Mouse (Mus musculus) fat pad, adult 2 months (tissue): ENCODE measurements around the gene Slco2a1.
"Not testable (repeated sequence)": the region's sequence is repeated elsewhere in the genome, so short reads cannot be mapped to it uniquely, and the experiment has no call there.

ENCODE experiments used
- DNase-seq: peaks from one replicate; pipeline ENCODE4 v3.0.0-alpha.2; 2011; ENCODE audit warnings: low read depth, low spot score; ENCODE audit errors: extremely low read depth

Gene Slco2a1

DNA sequence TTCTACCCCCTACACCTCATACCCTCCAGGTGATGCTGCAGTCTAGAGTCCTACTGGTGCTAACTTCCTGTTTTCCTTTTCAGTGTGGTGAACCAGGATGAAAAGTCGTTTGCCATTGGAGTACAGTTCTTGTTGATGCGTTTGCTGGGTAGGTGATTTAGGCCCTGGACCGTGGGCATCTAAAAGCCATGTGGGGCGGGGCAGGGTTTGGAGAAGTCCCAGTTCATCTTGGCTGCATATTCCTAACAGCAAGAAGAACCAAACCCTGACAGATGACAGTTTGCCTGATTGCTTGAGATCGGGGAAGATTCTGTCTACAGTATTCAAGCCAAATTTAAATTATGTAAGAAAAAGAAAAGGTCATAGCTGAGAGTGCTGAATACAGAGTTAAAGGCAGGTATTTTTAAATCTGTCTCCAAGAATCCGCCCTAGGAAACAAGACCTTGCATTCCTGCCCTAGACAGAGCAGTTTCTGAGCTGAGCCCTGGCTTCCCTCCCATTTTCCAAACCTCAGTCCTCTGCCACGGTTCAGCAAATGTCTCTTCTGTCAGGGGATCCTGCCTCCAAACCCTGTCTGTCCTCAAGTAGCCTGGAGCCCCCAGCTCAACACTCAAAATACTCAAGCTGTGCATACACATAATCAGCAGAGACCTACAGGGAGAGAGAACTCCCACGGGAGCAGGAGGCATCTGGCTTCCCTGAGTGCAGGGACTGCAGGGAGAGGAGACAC is 93.9 kb downstream of the Slco2a1 start:
- no peak for DNase-seq

DNA sequence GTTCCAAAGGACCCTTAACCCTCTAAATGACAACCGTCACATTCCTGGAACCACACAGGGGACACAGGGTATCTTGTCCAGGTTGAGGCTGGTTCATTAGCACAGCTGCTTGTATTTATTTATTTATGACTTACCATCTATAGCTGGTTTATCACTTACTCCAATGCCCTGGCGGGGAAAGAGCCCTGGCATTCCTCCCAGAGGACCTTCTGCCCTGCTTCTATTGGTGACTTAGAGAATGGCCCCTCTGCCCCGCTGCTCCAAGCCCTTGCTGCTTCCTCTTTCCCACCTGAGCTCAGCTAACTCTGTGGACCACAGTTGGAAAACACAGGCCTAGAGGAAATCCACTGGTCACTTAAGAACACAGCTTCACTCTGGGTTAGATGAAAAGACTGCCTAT is 94.9 kb downstream of the Slco2a1 start:
- DNase-seq = no peak

DNA sequence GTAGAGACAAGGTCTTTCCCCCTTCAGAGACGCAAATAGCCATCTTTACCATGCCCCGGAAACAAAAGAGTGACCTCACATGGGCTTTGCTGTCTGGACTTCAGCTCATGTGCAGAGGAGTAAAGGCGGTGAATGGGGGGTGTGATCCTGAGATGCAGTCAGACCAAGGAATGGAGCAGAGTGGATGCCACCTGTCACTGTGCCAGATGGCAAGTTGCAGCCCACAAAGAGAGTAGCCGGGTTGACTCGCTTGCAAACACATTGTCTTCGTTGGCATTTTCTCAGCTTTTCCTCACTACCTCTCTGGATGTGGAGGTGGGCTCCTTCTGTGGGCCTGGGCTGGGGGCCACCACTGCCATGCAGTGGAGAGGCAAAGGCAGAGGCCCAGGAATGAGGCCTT is 98.2 kb downstream of the Slco2a1 start:
- no peak for DNase-seq

DNA sequence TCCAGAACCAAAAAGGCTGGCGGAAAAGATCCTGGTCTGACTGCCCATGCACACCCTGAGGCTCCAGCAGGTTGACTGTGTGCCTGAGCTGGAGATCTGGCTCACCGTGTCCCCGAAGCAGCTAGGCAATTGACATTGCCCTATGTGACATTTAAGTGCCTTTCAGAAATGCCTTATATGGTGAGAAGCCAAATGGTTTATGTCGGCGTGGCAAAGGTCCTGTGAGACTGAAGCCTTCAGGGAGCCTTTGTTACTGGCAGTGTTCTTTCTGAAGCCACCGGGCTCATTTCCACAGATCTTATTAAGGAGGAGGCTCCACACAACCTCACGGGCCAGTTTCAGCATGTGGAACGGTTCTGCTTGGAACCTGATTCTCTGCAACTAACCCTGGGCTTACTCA is 98.8 kb downstream of the Slco2a1 start:
- DNase-seq = peak; percentile 86

DNA sequence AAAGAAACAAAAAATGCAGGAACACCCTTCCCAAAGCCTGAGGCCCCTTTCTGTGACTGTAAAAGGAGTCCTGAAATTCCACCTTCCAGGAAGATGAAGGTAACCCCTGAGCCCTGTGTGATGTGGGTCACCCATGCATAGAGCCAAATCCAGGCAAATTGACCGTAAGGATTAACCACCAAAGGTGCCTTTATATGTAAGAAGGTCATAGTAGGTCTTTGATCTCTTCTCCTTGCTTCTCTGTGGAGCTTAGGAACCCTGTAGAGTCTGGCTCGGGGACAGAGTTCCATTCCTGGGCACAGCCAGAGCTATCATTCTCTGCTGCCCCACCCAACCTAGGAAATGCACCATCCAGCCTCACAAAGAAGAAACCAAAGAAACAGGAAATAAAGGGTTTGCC is 100.1 kb downstream of the Slco2a1 start:
- no peak for DNase-seq

DNA sequence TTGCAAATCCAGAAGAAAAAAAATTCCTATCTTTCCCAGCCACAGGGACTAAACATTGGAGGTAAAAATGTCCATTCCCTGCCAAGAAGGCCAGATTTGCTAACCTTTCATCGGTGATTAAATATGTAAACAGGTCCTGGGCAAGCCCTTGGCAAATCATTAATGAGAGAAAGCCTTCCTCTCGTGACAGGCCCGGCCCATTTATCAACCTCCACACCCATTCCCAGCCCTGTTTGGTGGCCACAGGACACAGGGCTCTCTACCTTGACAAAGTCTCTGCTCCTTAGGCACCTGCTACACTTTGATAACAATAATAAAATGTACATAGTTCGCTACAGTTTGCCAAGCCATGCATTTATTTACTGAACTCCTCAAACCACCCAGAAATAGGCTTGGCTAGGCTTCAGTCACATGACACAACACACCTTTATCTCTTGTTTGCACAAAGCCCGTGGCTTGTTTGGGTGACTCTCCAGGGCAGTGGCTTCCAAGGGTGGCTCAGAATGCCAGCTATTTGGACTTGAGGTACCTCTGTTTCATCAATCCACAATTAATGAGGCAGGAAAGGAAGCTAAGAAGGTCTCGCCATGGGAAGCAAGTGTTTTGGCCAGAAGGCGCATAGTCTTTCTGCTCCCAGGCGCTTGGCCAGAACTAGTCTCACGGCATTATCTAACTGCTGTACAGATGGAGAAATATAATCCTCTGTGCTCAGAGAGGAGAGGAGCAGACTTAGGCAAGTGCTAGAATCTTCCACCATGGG is 101.8 kb downstream of the Slco2a1 start:
- DNase-seq = peak; percentile 55

DNA sequence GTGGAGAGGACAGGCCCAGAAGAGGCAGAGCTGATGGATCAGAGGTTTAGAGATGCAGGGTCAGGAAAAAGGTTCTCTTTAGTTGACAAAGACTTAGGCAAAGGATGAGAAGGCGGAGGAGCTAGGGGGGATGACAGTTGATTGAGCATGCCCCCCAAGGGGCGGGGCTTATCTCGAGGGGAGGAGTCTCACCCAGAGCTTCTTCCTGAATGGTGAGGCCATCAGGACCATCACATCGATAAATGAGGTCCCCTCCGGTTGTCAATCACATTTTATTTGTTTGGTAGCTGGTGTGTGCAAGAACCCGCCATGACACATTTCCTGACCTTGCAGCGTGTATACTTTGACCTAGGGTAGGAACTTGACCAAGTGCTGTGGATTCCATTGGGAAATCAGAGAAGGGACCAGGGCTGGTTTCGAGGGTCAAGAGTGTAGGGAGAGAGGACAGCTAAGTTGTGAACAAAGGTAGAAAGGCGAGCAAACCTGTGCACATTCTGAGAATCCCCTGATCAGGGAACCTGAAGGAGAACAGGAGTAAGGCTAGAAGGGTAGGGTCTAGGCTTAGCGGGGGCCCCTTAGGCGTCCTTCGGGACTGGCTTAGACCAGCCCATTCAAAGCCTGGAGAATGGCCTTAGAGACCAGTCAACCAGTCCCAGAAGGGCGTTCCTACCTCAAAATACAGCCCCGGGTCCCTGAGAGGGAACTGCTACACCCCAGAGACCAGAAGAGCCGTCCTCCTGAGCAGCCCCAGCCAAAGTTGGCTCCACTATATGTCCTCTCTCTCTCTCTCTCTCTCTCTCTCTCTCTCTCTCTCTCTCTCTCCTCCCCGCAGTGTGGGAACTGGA is 102.7 kb downstream of the Slco2a1 start:
- no peak for DNase-seq

DNA sequence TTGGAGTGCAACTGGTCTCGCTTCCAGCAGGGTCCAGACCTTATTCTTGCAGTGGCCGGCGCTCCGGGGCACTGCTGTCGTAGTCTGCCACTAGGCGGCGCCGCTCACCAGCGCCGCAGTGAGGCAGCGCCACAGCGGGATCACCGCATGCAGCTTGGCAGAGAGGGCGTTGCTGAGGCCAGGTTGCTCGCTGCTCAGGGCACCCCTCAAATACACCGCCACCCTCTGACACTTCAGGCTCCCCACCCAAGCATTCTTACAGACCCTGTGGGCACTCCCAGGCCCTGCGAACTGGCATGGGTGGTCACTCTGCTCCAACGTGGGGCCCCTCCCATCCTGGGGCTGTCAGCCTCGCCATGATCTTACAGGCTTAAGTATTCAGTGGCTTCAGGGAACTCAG is 103.7 kb downstream of the Slco2a1 start:
- DNase-seq = no peak

DNA sequence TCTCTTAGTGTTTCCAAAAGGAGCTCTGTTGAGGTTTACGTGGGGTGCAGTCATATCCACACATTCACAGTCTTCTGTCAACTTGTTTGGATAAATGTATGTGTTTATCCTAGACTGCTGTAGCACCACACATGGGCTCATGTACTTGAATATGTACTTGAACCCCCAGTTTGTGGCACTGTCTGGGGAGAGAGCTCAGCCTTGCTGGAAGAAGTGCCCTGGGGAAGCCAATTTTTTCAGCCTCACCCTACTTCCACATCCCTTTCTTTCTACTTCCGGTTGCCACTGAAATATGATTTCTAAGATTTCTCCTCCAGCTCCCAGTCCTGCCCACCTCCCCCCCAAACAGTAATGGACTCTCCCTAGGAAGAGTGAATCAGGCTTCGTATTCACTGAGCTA is 105.2 kb downstream of the Slco2a1 start:
- DNase-seq = no peak

DNA sequence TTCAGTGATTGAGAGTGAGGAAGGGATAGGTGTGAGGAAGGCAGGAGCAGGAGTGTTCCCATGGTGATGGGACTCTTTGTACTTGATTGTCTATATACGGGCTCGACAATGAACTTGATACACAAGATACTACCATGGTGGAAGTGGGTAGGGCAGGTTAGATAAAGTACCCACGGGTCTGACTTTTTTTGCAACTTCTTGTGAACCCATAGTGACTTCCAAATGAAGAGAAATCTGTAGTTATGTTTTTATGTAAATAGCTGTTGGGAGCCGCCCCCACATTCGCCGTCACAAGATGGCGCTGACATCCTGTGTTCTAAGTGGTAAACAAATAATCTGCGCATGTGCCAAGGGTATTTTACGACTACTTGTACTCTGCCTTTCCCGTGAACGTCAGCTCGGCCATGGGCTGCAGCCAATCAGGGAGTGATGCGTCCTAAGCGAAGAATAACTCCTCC is 119.9 kb downstream of the Slco2a1 start:
- not testable (repeated sequence) for DNase-seq

DNA sequence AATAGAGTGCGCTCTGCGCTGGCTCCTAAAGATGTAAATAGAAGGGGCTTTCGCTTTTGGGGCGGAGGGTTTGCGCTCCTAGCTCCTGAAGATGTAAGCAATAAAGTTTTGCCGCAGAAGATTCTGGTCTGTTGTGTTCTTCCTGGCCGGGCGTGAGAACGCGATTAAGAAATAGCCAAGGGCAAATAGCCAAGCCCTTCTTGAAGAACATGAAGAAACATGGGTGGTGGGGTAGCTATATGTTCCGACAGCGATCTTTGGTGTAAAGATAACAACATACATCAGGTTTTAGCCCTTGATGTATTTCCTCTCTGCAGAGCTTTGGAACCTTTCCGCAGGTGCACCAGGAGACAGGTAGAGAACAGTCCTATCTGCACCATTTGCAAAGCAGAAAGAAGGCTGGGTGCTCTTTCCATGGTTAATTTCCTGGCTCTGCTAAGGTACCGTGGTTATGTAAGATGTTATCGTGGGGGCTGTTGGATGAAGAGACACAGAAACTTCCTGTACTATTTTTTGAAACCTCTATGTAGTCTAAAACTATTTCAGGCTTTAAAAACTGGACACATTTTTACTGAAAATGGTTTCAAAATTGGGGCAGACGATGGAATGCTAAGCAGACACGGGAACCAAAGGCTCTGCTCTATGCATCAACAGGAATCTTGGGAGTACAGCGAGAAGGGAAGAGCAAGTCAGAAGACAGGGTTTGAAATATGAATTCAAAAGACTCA is 120.6 kb downstream of the Slco2a1 start:
- DNase-seq = no peak

DNA sequence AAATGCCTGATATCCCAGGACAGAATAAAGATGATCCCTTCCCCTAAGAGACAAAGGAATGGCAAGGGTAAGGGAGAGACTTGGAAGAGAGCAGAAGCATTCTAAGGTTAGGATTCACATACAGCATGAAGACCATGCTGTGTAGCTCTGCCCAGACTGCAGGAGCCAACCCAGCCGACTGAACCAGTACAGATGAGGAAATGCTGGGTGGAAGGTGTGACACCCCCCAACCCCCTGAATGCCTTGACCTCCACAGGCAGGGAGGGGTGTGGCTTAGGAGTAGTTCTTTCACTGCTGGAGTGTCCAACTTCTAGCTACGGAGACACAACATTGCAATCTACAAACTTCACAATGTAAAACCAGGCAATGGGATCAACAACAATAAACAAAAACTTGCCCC is 121.4 kb downstream of the Slco2a1 start:
- DNase-seq = no peak

DNA sequence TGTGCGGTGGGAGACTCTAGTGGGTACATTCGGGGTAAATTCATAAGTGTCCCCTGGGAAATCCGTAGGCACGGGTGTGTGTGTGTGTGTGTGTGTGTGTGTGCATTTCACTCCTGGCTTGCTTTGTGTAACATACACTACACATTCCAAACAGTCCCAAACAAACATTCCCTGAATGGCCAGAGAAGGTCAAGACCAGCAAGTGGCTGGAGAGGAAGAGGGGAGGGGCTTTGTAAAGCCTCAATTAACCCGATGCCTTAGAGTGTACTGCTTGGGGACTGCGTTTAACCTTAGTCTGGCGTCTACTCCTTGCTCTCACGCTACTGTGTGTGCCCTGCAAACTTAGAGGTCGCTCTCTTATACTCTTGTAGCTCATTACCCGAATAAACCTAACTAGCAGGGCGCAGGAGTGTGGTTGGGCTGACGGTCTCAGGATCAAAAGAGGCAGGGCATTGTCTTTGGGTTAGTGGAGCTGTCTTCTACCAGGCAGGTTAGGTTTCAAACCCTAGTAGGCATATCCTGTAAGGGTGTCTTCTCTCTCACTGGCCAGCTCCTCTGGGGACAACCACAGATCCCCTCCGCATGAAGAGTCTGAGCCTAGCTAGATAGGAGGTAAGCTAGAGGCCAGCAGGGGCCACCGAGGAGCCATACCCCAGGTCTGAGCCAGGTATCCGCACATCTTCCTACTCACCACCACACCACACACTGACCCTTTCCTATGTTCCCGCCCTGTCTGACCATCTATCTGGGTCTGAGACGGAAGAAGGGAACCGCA is 122.4 kb downstream of the Slco2a1 start:
- DNase-seq = no peak

DNA sequence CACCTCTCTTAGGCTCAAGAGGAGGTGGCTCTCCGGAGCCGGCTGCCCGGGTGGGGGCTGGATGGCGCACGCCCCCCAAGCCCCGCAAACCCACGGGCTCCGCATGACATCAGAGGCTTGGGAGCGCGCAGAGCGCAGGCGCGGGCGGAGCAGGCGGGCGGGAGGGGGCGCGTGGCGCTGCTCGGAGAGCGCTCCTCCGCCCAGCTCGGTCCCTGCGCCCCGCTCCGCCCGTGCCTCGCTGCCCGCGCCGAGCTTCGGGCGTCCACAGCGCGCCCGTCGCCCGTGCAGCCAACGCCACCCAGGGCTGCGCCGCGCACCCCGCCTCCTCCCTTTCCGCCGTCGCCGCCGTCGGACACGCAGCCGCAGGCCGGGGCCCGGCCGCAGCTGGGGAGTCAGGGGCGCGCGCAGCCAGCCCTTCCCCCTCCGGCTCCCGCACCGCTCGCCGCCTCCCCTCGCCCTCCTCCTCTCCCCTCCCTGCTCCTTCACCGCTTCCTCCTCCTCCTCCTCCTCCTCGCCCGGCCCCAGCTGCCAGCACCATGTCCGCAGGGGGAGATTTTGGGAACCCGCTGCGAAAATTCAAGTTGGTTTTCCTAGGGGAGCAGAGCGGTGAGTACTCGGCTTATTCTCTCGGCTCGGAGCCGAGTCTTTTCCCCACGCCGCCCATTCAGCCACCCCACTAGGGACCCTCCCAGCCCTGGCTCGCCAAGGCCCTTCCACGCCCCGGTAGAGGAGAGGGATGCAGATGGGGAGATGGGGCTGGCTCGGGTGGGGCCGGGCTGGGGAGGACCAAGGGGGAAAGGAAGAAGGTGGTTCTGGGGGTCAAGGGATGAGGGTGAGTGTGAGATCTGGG is 123.3 kb downstream of the Slco2a1 start, which contains the start of gene Rab6b:
Gene Rab6b, plus strand, starts transcription at position 167 of the 850 bp plus-strand sequence.
- no peak for DNase-seq

DNA sequence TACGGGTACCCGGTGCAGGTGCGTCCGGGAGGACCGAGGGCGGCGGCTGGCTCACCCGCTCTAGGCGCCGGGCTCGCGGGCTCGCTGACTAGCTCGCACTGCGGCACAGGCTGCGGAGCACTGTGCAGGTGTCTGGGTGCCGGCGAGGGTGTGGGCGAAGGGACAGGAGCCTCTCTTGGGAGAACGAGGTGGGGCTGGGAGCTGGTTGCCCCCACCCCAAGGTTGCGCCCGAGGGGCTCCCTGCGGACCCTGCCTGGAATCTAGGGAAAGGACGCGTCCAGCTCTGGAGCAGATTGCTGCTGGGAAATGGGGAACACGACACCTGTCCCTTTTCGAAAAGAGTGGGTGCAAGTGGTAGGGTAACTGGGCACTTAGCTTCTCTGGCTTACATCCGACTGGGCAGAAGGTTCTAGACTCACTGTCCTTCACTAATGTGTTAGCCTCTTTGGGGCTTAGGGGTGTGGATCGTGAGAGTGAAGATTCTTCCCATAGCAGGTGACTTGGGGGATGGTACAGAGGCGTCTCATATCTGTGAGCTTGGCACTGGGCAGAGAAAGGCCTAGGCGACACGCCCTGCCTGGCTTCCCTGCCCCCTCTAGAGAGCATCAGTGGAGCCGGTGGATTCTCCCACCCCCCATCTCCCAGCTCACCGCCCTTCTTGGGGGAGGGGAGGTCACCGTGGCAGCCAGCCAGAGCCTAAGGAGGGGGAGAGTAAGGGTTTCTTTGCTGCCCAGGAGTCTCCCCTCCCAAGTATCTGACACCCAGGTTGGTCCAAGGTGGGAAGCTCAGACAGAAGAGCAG is 124.2 kb downstream of the Slco2a1 start:
- DNase-seq = no peak

DNA sequence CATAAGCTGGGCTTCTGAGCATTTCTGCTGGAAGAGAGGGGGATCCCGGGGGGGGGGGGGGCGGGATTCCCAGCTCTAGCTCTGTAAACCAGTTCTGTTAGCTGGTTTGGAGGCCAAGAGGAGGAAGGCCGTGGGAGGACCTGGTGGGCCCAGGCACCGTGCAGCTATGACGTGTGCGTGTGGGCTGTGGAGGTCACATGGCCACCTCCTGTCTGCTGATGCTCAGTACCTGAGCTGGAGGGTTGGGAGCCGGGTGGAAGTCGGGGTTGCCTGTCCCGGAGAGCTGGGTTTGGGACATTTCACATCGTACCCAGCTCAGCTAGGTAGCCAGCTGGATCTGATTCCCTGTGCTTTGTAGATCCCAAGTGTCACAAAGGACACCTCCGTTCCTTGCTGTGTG is 124.8 kb downstream of the Slco2a1 start:
- DNase-seq = no peak

DNA sequence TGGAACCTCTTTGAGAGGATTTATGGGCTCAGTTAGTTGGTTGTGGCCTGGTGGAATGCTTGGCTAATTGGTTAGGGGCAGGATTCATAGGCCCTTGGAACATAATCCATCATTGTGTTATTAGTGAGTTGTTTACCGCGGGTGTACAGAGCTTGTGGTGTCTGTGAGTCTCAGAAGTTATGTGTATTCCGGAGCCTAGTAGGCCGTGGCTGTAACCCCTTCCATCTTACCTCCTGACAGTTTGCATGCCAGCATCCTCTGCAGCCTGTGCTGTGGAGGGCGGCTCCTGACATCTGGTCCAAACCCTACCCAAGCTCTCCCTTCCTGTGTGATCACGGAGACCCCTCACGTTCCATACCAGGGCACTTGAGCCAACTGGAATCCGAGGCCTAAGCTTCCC is 125.8 kb downstream of the Slco2a1 start:
- no peak for DNase-seq

DNA sequence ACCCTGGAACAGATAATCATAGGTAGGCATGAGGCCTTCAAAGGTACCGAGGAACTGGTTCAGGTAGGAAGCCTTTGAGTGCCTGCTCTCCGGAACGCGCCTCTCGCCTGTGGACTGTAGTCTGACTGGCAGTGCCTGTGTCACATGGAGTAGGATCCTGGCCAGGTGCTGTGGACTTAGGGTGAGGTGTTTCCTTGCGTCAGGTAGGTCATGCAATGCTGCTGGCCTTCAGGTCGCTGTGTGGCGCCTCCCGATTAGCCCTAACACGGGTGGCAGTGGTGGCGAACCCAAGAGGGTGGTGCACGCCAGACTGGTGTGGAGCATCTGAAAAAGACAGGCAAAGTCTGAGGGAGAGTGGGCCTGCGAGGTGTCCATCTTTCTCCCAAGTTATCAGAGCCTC is 126.4 kb downstream of the Slco2a1 start:
- DNase-seq = no peak
